Mouse (Mus musculus) urinary bladder, adult 18-20 months (tissue): ENCODE measurements around the gene Foxg1.

Source experiments
- DNase-seq, 2 experiments: peaks; one replicate each; pipeline ENCODE4 v3.0.0; 2022; ENCODE audit warnings: low spot score in 2 of 2, mixed read lengths in 2 of 2

Gene Foxg1

DNA sequence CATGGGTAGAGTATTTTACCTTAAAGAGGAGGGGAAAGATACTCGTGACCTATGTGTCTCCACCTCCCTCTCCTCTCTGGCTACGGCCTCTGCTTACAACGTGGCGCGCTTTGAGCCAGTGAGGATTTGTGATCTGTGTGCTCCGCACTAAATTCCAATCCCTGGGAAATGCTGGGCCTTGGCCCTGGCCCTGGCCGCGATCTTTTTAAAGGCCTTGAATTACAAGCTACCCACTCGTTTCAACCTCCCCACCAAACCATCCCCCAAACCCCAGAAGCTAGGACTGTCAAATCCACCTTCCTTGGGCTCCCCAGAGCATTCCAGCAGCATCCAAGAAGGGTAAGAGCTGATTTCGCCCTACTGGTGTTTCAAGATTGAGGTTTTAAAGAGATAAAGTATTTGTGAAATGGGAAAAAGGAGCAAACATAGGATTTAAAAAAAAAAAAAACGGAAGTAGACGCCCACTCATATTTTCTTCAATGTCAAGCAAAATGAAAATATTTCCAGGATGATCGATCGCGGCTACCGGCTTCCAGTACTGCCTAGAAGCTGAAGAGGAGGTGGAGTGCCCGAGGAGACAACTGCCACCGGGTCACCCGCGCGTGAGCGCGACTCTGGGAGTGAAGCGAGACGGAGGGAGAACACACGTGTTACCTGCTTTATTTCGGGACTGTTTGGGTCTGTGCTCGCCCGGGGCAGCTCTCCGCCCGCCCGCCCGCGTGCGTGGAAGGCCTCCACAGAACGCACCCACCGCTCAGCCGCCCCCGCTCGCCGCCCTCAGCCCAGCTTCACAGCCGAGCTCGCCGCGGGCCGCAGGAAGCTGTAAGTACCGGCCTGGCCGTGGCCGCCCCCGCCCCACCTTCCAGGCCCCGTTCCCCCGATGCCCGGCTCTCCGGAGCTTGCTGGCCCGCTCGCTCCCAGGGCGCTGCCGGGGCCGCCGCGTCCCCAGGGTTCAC is at the start of gene Foxg1:
Foxg1 (plus strand) TSS at position 96 of the 956 bp plus-strand sequence.
- DNase-seq: no peak

DNA sequence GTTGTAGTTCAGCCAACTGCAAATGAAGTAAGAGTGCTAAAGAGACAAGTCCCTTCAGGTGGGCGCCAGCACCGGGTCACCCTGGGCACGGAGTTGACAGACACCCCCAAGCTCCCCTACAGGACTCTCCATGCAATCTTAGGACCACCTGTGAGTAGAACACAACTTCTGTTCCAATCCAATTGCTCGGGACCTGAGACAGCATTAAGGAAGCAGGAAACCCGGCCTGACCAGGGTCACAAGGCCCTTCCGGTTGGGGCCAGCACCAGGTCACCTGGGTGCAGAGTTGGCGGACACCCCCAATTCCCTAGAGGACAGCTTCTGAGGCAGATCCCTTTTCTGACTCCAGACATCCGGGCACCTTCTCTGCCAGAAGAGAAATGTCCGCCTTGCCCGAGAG is 32.8 kb upstream of the Foxg1 start:
- DNase-seq: no peak

DNA sequence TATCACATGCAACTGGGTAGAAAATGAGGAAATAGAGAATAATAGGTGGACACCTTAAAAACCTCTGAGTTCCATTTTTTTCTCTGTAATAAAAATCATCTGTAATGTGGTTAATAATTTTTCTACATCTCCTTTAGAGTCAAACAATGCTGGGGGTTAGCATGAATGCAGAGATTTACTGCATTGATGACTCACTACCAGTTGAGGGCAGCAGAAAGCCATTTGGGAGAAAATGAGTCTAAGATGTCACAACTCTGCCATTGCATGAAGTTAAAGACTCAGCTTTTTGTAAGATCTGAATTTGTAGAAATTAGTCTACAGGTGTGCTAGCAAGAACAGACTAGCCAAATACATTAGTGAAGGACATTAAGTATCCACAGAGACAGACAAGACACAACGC is 13.5 kb upstream of the Foxg1 start:
- no peak for DNase-seq

DNA sequence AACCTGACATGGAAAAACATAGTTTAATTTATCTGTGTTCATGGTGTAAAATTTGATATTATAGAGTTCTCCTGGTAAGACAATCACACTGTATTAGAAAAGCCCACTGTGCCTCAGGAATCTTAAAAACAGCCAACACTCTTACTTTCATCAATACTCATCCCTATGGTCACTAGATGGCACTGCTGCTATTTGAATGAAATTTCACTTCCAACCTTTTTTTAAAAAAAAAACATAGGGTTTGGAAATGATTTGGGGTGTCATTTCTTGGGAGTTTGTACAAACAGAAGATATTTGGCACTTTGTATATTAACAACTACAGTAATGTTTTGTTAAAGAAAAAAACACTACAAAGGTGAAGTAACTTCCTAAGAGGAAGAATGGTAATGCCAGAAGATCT is 10.3 kb upstream of the Foxg1 start:
- DNase-seq: no peak

DNA sequence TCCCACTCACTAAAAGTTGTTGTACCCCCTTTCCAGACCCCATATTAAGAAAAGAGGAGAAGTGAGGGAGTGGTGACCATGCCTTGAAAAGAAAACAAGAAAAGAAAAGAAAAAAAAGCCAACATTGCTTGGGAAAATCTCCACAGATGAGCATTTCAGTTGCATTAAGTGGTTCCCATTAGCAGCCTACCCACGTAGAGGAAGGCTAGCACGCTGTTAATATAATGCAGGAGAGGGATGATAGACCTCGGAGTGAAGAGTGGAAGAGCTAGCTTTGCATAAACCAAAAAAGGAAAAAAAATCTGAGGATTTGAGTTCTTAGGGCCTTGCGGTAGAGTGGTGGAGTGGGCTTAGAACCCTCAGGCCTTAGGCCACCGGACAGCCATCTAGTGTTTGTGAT is 9.3 kb upstream of the Foxg1 start:
- no peak for DNase-seq

DNA sequence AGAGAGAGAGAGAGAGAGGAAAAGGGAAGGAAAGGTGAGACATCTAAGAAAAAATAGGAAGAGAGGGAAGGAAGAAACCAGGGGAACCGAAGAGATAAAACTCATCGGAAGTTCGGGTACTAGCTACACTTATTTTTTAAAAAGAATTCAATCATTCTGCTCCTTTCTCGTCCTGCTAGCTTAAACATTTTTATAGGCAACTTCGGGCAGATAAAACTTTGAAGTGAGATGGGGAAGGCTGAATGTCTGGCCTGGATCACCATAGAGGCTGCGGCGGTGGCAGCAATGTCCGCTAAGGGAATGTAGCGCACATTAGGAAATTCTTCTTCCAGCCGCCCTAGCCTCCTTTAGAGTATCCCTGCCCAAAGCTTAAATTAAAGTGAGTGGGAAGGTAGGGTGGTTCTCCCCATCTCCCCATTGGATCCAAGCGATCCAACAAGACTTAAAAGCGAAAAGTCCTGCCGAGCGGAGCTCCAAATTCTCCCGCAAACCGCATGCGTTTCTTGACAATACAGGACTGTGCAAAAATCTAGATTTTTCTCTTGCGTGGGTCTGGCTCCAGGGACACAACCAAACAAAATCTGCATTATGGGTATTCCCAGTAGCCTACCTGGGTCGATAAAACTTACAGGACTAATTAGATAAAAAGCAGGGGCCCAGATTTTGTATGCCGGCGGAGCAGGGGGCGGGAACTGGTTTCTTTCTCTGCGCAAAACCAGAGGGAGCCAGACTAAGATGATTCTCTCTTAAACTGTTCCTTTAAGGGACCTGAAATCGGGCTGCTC is 8.4 kb upstream of the Foxg1 start:
- DNase-seq: no peak

DNA sequence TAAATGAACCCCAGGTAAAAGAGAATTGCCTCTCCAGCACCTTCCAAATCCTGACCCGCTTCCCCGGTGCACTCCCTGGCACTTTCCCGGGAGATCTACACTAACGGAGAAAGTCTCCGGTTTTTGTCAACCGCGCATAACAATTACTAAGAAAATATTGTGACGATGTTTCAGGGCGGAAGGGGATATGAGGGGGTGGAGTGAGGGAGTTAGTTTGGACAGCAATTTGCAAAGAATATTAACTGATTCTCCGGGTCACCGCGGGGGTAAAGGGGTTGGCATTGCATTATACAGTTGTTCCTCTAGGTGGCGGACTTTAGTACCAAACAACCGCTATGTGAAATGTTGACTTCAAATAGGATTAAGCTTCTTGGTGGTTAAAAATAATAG is 7.9 kb upstream of the Foxg1 start:
- no peak for DNase-seq

DNA sequence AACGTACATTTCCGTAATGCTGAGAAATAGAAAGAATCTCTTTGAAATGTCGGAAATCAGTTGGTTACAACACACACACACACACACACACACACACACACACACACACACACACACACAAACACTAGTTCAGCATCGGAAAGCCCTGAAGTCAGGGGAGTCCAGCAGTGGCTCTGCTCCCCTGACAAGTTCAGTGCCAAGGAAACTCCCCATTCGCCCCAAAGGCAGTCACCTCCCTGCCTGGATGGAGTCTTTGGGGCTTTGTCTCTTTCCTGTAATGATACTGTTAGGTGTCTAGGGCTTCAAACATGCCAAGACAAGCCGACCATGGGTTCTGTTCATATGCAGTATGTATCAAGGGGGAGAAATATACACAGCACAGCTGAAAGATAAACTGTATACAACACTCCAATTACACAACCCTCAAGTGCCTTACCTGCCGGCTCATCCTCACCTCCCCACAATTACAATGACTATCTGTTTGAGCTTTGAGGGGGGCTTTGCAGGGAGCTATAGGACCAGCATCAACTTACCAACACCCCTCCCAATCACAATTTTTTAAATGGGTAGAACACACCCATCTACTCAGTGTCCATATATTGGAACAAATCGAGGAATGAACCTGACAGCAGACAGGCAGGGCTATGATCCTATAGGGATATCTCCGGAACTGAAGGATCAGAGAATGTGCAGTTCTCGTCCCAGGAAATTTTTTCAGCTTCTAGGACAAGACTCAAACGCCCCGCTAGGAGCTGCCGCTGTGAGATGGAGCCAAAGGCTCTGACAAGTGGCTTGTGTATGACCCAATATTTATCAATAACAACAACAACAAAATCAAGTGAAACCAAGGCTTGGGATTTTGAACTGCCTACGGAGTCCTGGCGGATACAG is 6.8 kb upstream of the Foxg1 start:
- DNase-seq: no peak

DNA sequence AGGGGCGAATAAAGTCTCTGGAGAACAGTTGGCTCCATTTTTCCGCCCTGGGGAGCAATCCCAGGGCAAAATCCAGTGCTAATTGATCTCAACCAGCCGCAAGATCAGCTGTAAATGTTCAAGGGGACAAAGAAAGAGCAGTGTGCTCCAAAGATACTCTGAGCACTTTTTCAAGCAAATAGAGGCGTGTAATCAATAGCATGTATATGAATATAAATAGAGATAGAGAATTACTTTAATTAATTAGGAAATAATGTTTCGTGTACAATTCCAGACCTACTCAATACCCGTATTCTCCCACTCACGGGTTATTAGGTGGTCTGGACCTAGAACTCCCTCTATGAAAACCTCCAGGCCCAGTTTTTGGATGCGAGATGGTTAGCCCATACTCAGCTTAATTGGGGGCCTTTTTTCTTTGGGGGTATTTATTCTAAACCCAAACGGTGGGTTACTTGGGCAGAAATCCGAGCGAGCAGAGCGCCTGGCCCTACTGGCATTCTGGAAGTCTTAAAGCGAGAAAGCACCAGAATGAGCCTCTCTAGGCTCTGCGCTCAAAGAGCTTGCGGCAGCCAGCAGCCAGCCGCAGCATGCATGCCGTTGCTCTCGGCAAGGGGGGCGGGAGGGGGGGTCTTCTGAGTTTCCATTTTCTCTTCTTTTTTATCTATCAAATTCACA is 6.0 kb upstream of the Foxg1 start:
- DNase-seq: no peak

DNA sequence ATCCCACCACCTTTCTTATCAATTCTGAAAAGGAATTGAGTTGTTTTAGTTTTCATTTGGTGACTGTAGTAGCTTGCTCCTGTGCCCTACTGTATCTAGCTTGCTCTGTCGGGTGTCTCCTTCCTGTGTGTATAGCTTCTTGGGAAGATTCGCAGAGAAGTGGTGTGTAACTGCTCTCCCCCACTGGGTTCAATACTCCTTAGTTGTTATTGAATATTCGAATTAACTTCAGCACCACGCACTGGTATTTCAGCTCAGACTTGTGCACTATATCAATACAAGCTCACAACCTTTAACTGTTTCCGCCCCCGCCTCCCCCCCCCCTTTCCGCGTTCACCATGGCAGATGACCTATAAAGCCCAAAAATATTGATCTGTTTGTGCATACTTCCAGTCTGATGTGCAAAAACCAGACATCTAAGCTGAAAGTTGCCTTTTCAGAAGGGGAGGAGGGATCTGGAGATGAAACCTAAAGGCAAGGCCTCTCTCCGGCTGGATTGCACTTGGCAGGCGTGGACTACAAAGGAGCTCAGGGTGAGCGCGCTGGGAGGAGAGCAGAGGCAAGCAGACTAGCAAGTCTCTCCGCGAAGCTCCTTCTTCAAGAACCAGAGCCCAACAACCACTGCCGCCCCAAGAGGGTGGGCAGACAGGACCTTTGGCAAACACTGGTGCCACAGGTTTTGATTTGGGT is 5.0 kb upstream of the Foxg1 start:
- no peak for DNase-seq

DNA sequence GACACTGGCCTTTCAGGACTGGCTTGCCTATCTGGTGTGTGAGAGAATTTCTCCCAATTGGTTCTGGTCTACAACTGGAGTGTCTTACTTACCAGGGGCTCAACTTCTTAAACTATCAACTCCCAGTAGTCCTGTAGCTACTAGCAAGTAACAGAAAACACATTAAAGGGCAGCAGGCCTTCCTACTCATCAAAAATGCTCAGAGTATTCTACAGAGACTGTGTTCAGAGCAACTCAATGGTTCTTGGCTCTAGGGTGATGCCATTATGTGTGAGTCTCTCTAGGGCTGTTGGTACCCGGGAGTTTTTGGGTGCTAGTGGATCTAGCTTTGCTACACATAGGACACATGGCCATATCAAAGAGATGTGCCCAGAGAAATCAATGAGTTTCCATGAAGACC is 3.5 kb upstream of the Foxg1 start:
- no peak for DNase-seq

DNA sequence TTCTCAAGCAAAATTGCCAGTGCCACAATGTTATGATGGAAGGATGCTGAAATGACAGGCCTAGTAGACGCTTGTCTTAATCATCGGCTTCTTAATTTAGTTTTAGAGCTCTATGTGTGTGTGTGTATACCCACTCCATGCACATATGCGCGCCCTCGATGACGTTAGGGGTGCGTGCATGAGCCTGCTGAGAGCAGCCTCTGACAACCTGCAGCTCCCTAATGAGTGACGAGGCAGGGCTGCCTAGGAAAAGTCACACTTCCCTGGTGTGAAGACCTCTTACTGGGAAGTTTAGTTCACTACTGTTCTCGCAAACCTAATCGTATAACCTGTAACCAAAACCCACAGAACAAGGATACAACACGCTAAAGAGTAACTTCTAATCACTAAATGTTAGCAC is 3.0 kb upstream of the Foxg1 start:
- no peak for DNase-seq

DNA sequence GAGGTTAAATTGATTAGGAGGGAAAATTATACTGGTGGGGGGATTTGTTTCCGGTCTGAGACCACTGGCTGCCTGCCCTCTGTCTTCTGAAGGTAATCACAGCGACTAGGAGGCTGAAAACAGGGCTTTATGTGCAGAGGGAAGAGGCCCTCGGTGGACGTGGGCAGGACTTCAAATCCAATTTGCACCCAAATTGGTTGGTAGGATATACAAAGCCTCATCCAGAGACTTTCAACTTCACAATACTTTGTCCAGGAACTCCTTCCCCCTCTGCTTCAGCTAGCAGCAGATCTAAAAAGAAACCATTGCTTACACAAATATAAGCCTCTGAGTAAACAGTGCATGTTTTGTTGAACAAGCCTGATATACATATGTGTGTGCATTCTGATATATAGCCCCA is 2.0 kb upstream of the Foxg1 start:
- DNase-seq: no peak

DNA sequence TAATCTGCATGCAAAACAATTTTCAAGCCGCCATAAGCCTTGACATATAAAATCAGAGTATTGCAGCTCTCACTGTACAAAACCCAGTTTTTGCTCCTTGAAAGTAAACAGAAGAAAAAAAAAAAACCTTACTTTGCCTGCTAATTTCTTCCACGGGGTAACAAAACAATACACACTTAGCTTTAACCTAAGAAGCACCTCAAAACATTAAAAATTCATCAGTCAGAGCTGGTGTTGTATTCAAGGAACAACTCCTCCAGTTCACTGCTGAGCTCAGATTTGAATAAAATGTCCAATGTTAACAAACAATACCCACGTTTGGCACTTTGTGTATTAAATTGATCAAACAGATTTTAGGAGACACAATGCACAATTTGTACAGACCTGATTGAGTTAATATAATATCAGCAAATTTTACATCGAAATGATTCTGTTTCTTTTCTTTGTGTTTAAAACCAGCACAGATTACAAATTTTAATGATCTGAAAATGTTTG is 1.4 kb upstream of the Foxg1 start:
- no peak for DNase-seq

DNA sequence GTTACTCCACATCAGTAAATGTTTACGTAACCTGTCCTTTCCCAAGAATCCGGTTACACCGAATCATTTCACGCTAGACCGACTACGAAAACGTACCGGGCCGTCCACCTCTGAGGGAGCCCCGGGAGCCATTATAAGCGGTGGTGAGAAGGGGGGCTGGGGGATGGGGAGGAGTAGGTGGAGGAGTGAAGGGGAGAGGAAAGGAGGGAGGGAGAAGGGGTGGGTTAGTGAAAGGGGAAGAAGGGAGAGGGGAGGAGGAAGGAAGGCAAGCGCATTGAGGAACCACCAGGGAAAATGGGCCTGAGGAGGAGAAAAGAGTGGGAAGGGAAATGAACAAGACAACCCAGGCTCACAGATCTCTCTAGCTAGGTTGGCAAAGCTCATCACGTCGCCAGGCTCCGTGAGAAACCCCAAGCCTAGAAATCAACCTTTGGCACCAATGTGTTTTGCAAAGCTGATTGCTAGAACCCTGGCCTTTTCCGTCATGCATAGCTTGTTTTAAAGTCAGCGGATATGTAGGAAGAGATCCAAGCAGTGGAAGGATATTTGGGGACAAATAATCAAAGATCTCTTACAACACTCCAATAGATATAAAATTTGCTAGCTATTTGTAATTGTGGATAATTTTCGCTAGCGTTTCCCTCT is 617 bp upstream of the Foxg1 start:
- DNase-seq: no peak

DNA sequence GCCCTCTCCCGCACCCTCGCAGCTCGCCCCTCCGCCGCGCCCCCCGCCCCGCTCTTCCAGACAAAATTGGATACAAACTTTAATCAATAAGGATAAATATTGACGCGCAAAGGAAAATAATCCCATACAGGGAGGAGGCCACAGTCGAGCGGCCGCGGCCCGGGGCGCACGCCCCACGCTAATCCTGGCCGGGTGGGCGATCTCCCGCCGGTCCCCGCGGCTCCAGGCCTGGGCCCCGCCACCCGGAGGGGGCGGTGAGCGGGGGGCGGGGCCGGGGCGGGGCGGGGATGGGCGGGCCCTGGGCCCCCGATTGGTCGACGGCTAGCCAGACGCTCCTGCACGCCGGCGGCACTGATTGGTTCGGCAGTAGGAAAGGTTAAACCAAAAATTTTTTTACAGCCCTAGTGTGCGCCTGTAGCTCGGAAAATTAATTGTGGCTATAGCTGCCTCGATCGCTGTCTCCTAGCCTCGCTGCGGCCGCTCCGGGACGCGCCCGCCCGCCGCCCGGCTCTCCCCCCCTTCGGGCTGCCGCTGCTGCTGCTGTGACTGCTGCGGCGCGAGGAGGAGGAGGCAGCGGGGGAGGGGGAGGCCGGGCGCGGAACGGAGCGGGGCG is 1.2 kb downstream of the Foxg1 start:
- DNase-seq: no peak

DNA sequence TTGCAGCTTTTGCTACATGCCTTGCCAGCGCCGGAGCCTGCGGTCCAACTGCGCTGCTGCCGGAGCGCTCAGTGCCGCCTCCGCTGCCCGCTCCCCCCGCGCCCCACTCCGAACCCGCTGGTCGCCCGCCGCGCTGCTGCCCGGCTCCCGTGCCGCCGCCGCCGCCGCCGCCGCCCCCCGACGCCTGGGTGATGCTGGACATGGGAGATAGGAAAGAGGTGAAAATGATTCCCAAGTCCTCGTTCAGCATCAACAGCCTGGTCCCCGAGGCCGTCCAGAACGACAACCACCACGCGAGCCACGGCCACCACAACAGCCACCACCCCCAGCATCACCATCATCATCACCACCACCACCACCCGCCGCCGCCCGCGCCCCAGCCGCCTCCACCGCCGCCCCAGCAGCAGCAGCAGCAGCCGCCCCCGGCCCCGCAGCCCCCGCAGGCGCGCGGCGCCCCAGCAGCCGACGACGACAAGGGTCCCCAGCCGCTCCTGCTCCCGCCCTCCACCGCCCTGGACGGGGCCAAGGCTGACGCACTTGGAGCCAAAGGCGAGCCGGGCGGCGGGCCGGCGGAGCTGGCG is 1.9 kb downstream of the Foxg1 start:
- DNase-seq: no peak

DNA sequence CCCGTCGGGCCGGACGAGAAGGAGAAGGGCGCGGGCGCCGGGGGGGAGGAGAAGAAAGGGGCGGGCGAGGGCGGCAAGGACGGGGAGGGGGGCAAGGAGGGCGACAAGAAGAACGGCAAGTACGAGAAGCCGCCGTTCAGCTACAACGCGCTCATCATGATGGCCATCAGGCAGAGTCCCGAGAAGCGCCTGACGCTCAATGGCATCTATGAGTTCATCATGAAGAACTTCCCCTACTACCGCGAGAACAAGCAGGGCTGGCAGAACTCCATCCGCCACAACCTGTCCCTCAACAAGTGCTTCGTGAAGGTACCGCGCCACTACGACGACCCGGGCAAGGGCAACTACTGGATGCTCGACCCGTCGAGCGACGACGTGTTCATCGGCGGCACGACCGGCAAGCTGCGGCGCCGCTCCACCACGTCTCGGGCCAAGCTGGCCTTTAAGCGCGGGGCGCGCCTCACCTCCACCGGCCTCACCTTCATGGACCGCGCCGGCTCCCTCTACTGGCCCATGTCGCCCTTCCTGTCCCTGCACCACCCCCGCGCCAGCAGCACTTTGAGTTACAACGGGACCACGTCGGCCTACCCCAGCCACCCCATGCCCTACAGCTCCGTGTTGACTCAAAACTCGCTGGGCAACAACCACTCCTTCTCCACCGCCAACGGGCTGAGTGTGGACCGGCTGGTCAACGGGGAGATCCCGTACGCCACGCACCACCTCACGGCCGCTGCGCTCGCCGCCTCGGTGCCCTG is 2.6 kb downstream of the Foxg1 start, which contains the start of gene Gm43517:
Gm43517 (plus strand) TSS at position 299 of the 755 bp plus-strand sequence.
- no peak for DNase-seq

DNA sequence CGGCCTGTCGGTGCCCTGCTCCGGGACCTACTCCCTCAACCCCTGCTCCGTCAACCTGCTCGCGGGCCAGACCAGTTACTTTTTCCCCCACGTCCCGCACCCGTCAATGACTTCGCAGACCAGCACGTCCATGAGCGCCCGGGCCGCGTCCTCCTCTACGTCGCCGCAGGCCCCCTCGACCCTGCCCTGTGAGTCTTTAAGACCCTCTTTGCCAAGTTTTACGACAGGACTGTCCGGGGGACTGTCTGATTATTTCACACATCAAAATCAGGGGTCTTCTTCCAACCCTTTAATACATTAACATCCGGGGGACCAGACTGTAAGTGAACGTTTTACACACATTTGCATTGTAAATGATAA is 3.2 kb downstream of the Foxg1 start:
- no peak for DNase-seq
